Mouse (Mus musculus): ENCODE measurements around the gene Dgkz. TPM values are rescaled to one million over a fixed set of nuclear protein-coding genes. Genes with fewer than 3 reads are reported as not detected.

Gene Dgkz
- polyA plus RNA-seq, 1 experiment from 2014 or later: 28.2 TPM

GRCm38 (mm10) chr2:92011424-92012353, 36.0 kb upstream of the Dgkz start:
- no peak overlapping the region for H3K4me2 ChIP-seq (replicated peaks)
- H3K4me1 ChIP-seq: peaks cover 17% of the 10 kb centered on the region
- 82% methylated on average over 12 of the region's 12 CpGs for WGBS
- H3K36me3 ChIP-seq: no peaks in the 10 kb centered on the region
- no peak for ATAC-seq (replicated peaks)
- H3K9me3 ChIP-seq: no peaks in the 10 kb centered on the region
- no peak overlapping the region for H3K27ac ChIP-seq (replicated peaks)
- H3K27me3 ChIP-seq: no peaks in the 10 kb centered on the region
- no peak overlapping the region for H3K9ac ChIP-seq (replicated peaks)
- H3K4me3 ChIP-seq: no peak overlapping the region

GRCm38 (mm10) chr2:92008623-92009404, 33.1 kb upstream of the Dgkz start:
- H3K27me3 ChIP-seq: peaks cover 4% of the 10 kb centered on the region; the same call in 1 of the 2 replicates
- 3% methylated on average over 20 of the region's 20 CpGs for WGBS
- H3K27ac ChIP-seq (replicated peaks): peak overlapping the region; percentile 80
- H3K36me3 ChIP-seq: no peaks in the 10 kb centered on the region
- peaks cover 21% of the 10 kb centered on the region for H3K4me1 ChIP-seq
- peak overlapping the region; percentile 57 for H3K9ac ChIP-seq (replicated peaks)
- ATAC-seq (replicated peaks): peak; percentile 60
- peak overlapping the region; percentile 79 for H3K4me2 ChIP-seq (replicated peaks)
- peak overlapping the region; percentile 61 for H3K4me3 ChIP-seq
- no peaks in the 10 kb centered on the region for H3K9me3 ChIP-seq

- Histone ChIP-seq H3K27ac (replicated peaks) (peak overlapping the region; percentile 80), H3K4me2 (replicated peaks) (peak overlapping the region; percentile 79), H3K4me3 (peak overlapping the region; percentile 61), H3K9me3 (no peaks in the 10 kb centered on the region), H3K36me3 (no peaks in the 10 kb centered on the region), H3K9ac (replicated peaks) (peak overlapping the region; percentile 60), H3K27me3 (peaks cover 4% of the 10 kb centered on the region; the same call in 1 of the 2 replicates), H3K4me1 (peaks cover 21% of the 10 kb centered on the region)
- peak; percentile 99 for ATAC-seq (replicated peaks)
- WGBS: under 1% methylated on average over 33 of the region's 34 CpGs
Measured at GRCm38 (mm10) chr2:92007933-92008622, 32.4 kb upstream of the Dgkz start.

- H3K36me3 ChIP-seq: no peaks in the 10 kb centered on the region
- under 1% methylated on average over 27 of the region's 28 CpGs for WGBS
- peak overlapping the region; percentile 79 for H3K4me2 ChIP-seq (replicated peaks)
- no peaks in the 10 kb centered on the region for H3K9me3 ChIP-seq
- peak overlapping the region; percentile 61 for H3K4me3 ChIP-seq
- peaks cover 21% of the 10 kb centered on the region for H3K4me1 ChIP-seq
- H3K9ac ChIP-seq (replicated peaks): peak overlapping the region; percentile 60
- H3K27ac ChIP-seq (replicated peaks): peak overlapping the region; percentile 80
- ATAC-seq (replicated peaks): no peak; the same call in 1 of the 2 replicates
- H3K27me3 ChIP-seq: peaks cover 4% of the 10 kb centered on the region; the same call in 1 of the 2 replicates
Measured at GRCm38 (mm10) chr2:92006983-92007921, 31.6 kb upstream of the Dgkz start.

- ATAC-seq (replicated peaks): no peak
- Histone ChIP-seq H3K36me3 (no peaks in the 10 kb centered on the region), H3K4me2 (replicated peaks) (peak overlapping the region; percentile 79), H3K4me3 (no peak overlapping the region), H3K27me3 (peaks cover 4% of the 10 kb centered on the region; the same call in 1 of the 2 replicates), H3K9ac (replicated peaks) (0 out of 2 replicates have a peak overlapping the region, but pooled peaks have one; percentile 60), H3K4me1 (peaks cover 21% of the 10 kb centered on the region), H3K9me3 (no peaks in the 10 kb centered on the region), H3K27ac (replicated peaks) (no peak overlapping the region)
- WGBS: 50% methylated on average over 6 of the region's 6 CpGs
Measured at GRCm38 (mm10) chr2:92006491-92006890, 30.8 kb upstream of the Dgkz start.

- Histone ChIP-seq H3K9ac (replicated peaks) (no peak overlapping the region), H3K27ac (replicated peaks) (no peak overlapping the region), H3K4me2 (replicated peaks) (no peak overlapping the region), H3K9me3 (no peaks in the 10 kb centered on the region), H3K4me3 (no peak overlapping the region), H3K27me3 (peaks cover 4% of the 10 kb centered on the region; the same call in 1 of the 2 replicates), H3K36me3 (no peaks in the 10 kb centered on the region), H3K4me1 (peaks cover 21% of the 10 kb centered on the region)
- ATAC-seq (replicated peaks): no peak
- WGBS: 81% methylated on average over 7 of the region's 7 CpGs
Measured at GRCm38 (mm10) chr2:92004617-92005016, 29.0 kb upstream of the Dgkz start.

- Histone ChIP-seq H3K27me3 (no peaks in the 10 kb centered on the region), H3K9ac (replicated peaks) (no peak overlapping the region), H3K36me3 (no peaks in the 10 kb centered on the region), H3K4me3 (no peak overlapping the region), H3K27ac (replicated peaks) (no peak overlapping the region), H3K9me3 (no peaks in the 10 kb centered on the region), H3K4me2 (replicated peaks) (no peak overlapping the region), H3K4me1 (no peaks in the 10 kb centered on the region)
- ATAC-seq (replicated peaks): no peak
- WGBS: 80% methylated on average over 16 of the region's 16 CpGs
Measured at GRCm38 (mm10) chr2:91997905-91998608, 22.4 kb upstream of the Dgkz start.

GRCm38 (mm10) chr2:91996006-91996405, 20.3 kb upstream of the Dgkz start:
- Histone ChIP-seq H3K4me1 (no peaks in the 10 kb centered on the region), H3K27ac (replicated peaks) (no peak overlapping the region), H3K36me3 (no peaks in the 10 kb centered on the region), H3K9me3 (no peaks in the 10 kb centered on the region), H3K9ac (replicated peaks) (no peak overlapping the region), H3K4me2 (replicated peaks) (no peak overlapping the region), H3K27me3 (no peaks in the 10 kb centered on the region), H3K4me3 (no peak overlapping the region)
- ATAC-seq (replicated peaks): no peak
- 90% methylated on average over 5 of the region's 5 CpGs for WGBS

GRCm38 (mm10) chr2:91993409-91993808, 17.7 kb upstream of the Dgkz start:
- 68% methylated on average over 3 of the region's 3 CpGs for WGBS
- Histone ChIP-seq H3K4me1 (no peaks in the 10 kb centered on the region), H3K4me3 (no peak overlapping the region), H3K9me3 (no peaks in the 10 kb centered on the region), H3K4me2 (replicated peaks) (no peak overlapping the region), H3K36me3 (no peaks in the 10 kb centered on the region), H3K27ac (replicated peaks) (no peak overlapping the region), H3K9ac (replicated peaks) (no peak overlapping the region), H3K27me3 (no peaks in the 10 kb centered on the region)
- ATAC-seq (replicated peaks): no peak

GRCm38 (mm10) chr2:91989750-91990149, 14.1 kb upstream of the Dgkz start:
- Histone ChIP-seq H3K4me2 (replicated peaks) (no peak overlapping the region), H3K4me3 (no peak overlapping the region), H3K9me3 (no peaks in the 10 kb centered on the region), H3K27me3 (no peaks in the 10 kb centered on the region), H3K4me1 (no peaks in the 10 kb centered on the region), H3K9ac (replicated peaks) (no peak overlapping the region), H3K36me3 (no peaks in the 10 kb centered on the region), H3K27ac (replicated peaks) (no peak overlapping the region)
- no peak for ATAC-seq (replicated peaks)

Measured in forebrain, embryonic 15.5 days (tissue).